Mouse (Mus musculus) cortical plate, adult 2 months (tissue): ENCODE results near the gene Krtap24-1. TPM values are rescaled to one million over a fixed set of nuclear protein-coding genes. Genes with fewer than 3 reads are reported as not detected.

Source experiments
- H3K27ac ChIP-seq: fragments of 200-500 bp; 2 replicates; pipeline ENCODE4 v1.5.1; 2012; ENCODE audit warnings: low read length, control low read depth, inconsistent platforms; ENCODE audit not compliant: insufficient read depth
- H3K4me1 ChIP-seq: fragments of 200-500 bp; 2 replicates; pipeline ENCODE4 v1.6.1; 2011; ENCODE audit warnings: low read length; ENCODE audit not compliant: control insufficient read depth, insufficient read depth
- H3K4me3 ChIP-seq: fragments of 200-500 bp; 2 replicates; pipeline ENCODE4 v1.5.1; 2011; ENCODE audit warnings: mild to moderate bottlenecking, low read length, control low read depth; ENCODE audit not compliant: insufficient read depth
- CTCF ChIP-seq: fragments of 200-500 bp; IDR thresholded peaks from 2 replicates; pipeline ENCODE4 v1.5.1; 2011; ENCODE audit warnings: mild to moderate bottlenecking, control low read depth, low read length; ENCODE audit not compliant: insufficient read depth; ENCODE audit errors: extremely low read depth
- POLR2A ChIP-seq: fragments of 200-500 bp; IDR thresholded peaks from 2 replicates; pipeline ENCODE4 v1.6.1; 2011; ENCODE audit warnings: mild to moderate bottlenecking, low read length, control low read depth; ENCODE audit not compliant: insufficient read depth; ENCODE audit errors: extremely low read depth
- polyA plus RNA-seq: library from polyadenylated mRNA; depleted of rRNA; stranded (reverse); fragments of >200 nt; gene quantifications from 2 replicates; pipeline ENCODE4 v1.2.3, GENCODE M21; 2012; rRNA removed

Gene Krtap24-1
- polyA plus RNA-seq, 1 experiment = not detected

DNA sequence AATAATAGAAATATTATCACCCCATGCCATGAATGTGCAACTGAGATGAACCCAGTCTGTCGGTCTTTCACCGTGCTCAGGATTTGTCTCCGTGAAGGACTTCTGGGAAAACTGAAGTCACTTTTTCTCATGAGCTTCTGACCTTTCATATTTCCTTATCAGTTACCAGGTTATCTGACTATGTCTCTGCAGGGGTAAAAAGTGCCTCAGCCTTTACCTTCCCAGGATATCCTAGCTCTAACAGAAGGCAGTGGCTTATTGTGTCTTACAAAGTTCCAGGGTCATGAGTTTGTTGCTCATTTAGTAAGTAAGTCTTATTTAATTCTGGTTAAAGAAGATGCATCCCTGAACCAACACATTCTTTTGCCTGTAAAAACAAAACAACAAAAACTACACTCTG is 42.3 kb downstream of the Krtap24-1 start:
- no peaks in the 10 kb centered on the region for H3K4me1 ChIP-seq
- TF ChIP-seq POLR2A = no peak
- H3K27ac ChIP-seq = no peak overlapping the region
- no peak overlapping the region for H3K4me3 ChIP-seq

DNA sequence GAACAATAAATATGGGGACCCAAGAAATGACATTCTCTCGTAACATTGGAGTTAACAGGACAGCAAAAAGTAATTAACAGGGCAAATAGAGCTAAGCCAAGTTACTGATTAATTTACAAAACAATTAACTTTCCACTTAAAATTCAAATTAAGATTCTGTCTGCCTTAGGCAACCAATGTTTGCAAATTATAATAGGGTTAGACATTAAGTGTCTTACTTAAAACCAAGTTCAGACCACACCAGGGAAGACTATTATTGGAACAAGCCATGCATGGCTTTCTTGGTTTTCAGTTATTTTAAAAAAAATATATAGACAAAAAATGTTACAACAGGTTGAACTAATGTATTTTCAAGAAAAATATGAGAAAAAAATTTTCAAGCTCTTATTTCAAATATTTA is 43.0 kb downstream of the Krtap24-1 start:
- no peaks in the 10 kb centered on the region for H3K4me1 ChIP-seq
- H3K27ac ChIP-seq = no peak overlapping the region
- no peak overlapping the region for H3K4me3 ChIP-seq
- TF ChIP-seq POLR2A = no peak
- no peak for TF ChIP-seq CTCF

DNA sequence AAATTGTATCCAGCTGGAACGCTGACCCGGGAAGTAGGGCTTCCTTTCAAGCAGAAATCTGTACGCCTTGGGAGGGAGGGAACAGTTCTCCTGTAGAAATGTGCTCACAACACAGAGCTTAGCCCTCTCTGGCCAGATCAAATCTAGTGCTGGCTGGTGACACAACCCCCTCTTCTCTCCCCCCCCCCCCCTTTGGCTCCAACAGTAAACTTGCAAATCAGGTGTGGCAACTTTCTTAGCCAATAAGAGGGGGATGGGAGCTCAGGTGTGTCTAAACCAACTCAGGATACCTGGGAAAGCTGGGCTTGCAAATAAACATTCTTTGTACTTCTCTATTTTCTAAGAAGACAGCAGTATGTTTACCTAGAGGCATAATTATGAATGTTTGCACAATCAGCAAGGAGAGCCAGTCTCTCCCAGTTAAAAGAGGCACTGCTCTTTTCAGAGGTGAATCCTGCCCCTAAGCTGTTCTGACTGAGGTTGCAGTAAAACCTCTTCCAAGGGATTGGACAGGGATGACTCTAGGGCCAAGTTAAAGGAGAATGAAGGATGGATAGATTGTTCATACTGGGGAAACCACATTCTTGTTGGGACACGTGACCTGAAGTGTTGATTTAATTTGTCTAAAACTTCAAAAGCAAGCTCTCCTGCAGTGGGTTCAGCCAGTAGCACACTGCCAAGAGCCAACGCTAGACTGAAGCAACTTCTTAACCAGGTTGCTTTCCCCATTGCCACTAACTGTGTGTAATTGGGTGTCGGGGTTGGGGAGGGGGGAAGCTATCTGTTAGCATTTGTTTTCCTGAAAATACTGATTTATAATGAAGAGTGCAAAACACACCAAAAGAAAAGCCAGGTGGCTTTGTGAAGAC is 48.8 kb downstream of the Krtap24-1 start, which contains the start of gene Cldn8:
Cldn8 (minus strand) TSS at position 139 of the 869 bp plus-strand sequence.
- Histone ChIP-seq H3K27ac (no peak within 1 kb of the TSS), H3K4me1 (no peaks in the 10 kb centered on the region), H3K4me3 (no peak within 1 kb of the TSS)
- TF ChIP-seq CTCF = no peak
- TF ChIP-seq POLR2A = no peak

DNA sequence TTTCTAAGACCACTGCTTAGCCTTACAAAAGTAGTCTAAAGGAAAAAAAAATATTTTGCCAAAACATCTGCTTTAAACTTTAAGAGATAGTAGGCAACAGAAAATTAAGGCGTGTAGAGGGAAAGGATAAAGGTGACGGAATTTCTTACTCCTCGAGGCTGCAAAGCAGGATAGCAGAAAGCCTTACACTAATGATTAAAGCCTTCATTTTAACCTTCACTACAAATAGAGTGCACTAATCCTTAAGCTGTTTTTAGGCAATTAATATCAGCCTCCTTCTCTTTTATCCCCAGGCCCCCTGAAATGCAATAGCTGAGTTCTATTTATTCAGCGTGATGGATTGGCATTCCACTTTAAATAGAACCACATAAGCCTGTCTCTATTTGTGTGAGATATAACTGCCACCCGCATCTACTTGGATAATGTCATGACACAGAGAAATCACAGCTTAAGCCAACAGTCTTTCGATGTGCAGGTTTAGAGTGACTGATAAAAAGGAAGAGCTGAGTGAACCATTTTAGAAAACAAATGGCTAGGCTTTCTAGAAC is 50.4 kb downstream of the Krtap24-1 start:
- Histone ChIP-seq H3K27ac (no peak overlapping the region), H3K4me1 (no peaks in the 10 kb centered on the region), H3K4me3 (no peak overlapping the region)
- TF ChIP-seq POLR2A = no peak

Other genes with a start within 250 kb of the Krtap24-1 start
- gene Cldn17, start 105.3 kb downstream of the Krtap24-1 start, polyA plus RNA-seq = not detected in 2 replicates
- not detected in 2 replicates for gene Cldn8, start 49.1 kb downstream of the Krtap24-1 start, polyA plus RNA-seq
- gene 2310079G19Rik, start 15.4 kb upstream of the Krtap24-1 start, polyA plus RNA-seq = not detected in 2 replicates
- gene Krtap26-1, start 35.5 kb upstream of the Krtap24-1 start, polyA plus RNA-seq = not detected in 2 replicates
- not detected in 2 replicates for gene Krtap27-1, start 59.4 kb upstream of the Krtap24-1 start, polyA plus RNA-seq
- gene 2310061N02Rik, start 95.7 kb upstream of the Krtap24-1 start, polyA plus RNA-seq = not detected in 2 replicates
- gene Krtap13-1, start 116.6 kb upstream of the Krtap24-1 start, polyA plus RNA-seq = not detected in 2 replicates
- not detected in 2 replicates for gene Krtap13, start 139.4 kb upstream of the Krtap24-1 start, polyA plus RNA-seq
- not detected in 2 replicates for gene 2310034C09Rik, start 146.6 kb upstream of the Krtap24-1 start, polyA plus RNA-seq
- gene 2310057N15Rik, start 161.9 kb upstream of the Krtap24-1 start, polyA plus RNA-seq = not detected in 2 replicates
- not detected in 2 replicates for gene Gm5965, start 165.6 kb upstream of the Krtap24-1 start, polyA plus RNA-seq
- gene Gm20741, start 199.9 kb upstream of the Krtap24-1 start, polyA plus RNA-seq = not detected in 2 replicates
- gene Krtap15, start 207.9 kb upstream of the Krtap24-1 start, polyA plus RNA-seq = not detected in 2 replicates
- gene Krtap14, start 213.9 kb upstream of the Krtap24-1 start, polyA plus RNA-seq = not detected in 2 replicates